Mouse (Mus musculus) liver, postnatal 0 days (tissue): ENCODE measurements around the gene Asic3.

Source experiments
- CTCF ChIP-seq: sonication (generic); IDR thresholded peaks from 2 replicates; pipeline ENCODE4 v1.5.1; 2016; ENCODE audit warnings: antibody characterized with exemption, low read depth
- EP300 ChIP-seq: IDR thresholded peaks from 2 replicates; pipeline ENCODE4 v1.6.1; 2016; ENCODE audit warnings: antibody characterized with exemption, low read depth, mild to moderate bottlenecking

- no peak for TF ChIP-seq CTCF
- no peak for TF ChIP-seq EP300
Observed at GRCm38 (mm10) chr5:24466762-24467161, 53.6 kb downstream of the Asic3 start.
